Mouse (Mus musculus): ENCODE results near the gene N4bp2l2.
"Not testable (repeated sequence)": the region's sequence is repeated elsewhere in the genome, so short reads cannot be mapped to it uniquely, and the experiment has no call there.

The N4bp2l2 gene

DNA sequence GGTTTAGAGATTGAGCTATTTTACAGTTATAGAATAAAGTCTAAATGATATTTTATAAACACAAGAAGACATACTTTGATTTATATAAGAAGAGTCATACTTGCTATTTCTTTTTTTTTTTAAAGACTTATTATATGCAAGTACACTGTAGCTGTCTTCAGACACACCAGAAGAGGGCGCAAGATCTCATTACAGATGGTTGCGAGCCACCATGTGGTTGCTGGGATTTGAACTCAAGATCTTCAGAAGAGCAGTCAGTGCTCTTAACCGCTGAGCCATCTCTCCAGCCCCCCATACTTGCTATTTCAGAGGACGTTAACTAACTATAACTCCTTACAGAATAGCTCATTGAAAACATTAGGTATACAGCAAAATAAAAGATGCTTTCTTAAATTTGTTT, 22.6 kb downstream of the N4bp2l2 start:
- DNase-seq (ENCODE audit: low spot score), result not testable (repeated sequence)

DNA sequence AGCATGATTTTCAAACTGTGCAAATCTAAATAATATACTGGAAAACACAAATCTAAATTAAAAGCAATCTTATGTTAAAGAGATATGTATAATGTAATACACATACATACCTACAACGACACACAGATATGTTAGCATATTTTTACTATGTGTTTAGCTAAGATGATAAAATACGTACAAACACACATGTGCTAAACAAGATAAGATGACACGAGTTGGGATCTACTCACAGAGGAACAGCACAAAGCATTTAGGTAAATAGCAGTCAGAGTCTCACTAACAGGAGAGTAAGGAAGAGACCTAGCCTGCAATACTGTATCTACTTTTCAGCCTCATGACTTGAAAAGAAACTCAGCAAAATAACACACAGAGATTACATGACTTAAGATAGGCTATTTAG, 24.5 kb downstream of the N4bp2l2 start:
- DNase-seq (ENCODE audit: low spot score), result no peak

DNA sequence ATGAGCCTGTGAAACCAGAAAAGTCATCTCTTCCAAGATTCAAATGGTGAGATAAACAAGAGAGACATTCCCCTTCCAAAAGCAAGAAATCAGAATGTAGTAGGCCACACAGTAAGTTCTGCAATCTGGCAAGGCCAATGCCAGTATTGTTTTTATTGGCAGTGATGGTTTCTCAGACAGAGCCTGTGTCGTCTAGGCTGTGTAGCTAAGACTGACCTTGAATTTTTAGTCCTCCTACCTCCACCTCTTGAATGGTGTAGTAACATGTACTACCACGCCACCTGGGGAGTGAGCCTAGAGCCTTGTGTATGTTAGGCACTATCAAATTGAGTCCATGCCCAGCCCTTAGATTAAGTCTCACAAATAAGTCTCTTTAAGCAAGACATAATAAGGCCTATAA, 36.3 kb downstream of the N4bp2l2 start:
- no peak for DNase-seq (ENCODE audit: low spot score)

DNA sequence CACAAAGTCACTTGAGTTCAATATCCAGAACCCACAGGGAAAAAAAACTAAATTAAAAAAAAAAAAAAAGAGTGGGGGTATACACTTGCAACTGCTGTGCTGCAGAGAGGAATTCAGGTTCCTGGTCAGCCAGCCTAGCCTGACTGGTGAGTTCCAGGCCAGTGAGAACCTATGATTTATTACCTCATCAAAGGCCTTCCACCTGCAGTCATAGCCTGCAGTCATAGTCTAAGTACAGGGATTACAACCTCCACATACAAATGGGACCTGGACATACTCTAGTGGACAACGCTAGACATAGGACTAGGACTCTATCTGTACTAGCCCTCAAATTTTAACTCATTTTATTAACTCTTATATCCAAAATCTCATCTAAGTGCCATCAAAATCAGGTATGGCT, 36.7 kb downstream of the N4bp2l2 start:
- DNase-seq (ENCODE audit: low spot score), result no peak

DNA sequence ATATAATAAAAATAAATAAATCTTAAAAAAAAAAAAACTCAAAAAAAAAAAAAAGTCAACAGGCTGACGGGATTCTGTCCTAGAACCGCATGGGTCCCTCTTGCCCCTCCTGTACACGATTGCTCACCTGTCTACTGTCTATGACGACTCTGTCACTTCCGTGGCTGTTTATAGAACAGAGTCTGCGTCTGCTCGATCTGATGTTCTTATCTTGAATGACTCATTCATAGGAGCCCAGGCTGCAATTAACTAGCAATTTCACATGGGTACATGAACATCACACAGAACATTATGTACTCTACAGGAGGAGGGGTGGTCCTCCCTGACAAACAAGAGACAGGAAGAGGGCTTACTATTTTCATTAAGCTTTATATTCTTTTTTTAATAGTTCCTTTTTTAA, 40.5 kb downstream of the N4bp2l2 start:
- DNase-seq (ENCODE audit: low spot score), result no peak

DNA sequence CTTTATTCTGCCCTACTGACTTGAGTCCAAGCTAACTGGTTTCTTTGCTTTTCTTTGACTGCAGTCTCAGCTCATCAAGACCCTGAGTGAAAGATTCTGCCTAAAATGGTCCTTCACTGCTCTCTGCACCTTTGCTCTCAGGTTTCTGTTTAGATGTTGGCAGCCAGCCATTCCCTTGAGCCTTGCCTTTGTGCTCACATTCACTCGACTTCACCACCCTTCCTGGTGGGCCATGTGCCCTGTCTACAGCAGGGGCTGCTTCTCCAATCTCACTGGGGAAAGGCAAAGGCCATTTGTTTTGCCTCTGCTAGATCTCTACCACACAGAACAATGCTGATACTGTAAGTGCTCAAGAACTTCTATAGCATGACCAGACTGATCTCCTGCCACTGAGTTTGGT, 43.2 kb downstream of the N4bp2l2 start:
- no peak for DNase-seq (ENCODE audit: low spot score)

DNA sequence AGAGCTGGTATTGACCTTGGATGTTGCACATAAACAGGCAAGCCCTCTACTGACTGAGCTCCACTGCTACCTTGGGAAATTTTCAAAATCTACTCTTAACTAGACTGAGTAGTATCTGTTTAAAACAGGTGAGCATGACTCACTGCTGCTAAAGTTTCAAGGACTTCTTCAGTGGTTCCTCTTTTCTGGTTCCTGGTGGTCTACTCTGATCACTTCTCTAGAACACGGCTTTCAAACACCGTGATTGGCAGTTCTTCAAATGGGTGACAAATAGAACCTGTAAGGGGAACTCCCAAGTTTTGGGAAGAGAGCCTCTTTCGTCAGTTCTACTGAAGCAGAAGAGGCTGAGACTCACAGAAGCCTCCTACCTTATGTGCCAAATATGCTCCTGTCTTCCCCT, 44.4 kb downstream of the N4bp2l2 start:
- DNase-seq (ENCODE audit: low spot score), result no peak

DNA sequence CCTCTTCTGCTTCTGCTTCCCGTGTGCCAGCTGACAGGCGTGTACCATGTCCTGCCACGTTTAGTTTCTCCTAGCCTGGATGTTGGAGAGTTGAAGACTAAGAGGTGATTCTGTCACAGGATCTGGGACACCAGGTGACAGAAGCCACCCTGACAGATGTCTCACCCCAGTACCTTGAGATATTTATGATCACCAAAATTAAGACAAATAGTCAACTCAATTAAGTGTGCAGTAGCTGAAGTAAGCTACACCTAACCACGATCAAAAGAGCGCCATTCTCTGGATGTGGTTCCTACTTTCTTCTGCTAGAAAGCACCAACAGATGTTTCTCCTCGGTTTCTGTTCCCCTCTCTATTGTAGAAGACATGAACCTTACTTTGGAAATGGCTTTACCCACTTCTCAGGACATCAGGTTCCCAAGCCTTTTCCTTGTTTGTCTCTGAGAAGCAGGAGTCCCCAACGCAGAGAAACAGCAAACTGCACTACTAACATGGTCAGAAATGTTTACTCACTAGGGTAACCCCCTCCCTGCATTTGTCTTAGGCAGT, 45.3 kb downstream of the N4bp2l2 start:
- no peak for DNase-seq (ENCODE audit: low spot score)

DNA sequence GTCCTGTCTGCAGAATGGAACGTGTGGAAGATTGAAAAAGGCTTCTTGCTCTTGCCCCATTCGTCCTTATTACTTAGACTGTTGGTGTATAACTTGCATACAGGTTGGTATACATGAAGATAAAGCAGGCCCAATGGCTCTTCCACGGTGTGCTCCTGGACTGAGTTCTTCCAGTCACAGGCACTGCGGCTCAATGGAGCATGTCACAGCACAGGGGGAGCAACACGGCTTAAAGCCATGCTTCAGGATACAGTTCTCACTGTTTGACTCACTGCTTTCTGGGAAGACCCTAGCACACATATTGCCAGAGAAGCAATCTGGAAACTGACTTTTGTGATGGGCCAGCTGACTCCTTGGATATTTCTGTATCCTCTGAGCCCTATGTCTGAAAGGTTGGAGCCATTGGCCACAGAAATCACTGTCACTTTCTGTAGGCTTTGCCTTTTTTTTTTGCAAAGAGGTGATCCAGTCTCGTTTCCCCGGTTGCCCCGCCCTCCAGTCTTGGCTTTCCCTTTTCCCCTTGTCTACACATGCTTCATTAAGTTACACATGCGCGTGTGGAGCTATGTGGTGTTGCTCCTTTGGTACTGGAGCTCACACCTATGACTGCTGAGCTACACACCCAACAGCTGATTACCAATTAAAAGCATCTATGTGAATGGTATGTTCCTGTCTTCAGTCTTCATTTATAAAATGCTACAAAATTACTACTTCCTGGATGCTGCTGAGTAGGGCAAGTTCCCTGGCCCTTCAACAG, 47.2 kb downstream of the N4bp2l2 start:
- no peak for DNase-seq (ENCODE audit: low spot score)

DNA sequence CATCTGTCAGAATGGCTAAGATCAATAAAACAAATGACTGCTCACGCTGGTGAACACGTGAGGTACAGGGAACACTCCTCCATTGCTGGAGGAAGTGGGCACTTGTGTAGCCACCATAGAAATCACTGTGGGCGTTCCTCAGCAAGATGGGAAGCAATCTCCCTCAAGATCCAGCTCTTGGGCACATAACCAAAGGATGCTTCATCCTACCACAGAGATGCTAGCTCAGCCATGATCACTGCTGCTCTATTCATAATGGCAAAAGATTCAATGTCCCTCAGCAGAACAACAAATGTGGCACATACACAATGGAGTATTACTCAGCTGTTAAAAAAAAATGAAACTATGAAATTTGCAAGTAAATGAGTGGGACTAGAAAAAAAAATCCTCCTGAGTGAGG, 49.3 kb downstream of the N4bp2l2 start:
- no peak for DNase-seq (ENCODE audit: low spot score)

DNA sequence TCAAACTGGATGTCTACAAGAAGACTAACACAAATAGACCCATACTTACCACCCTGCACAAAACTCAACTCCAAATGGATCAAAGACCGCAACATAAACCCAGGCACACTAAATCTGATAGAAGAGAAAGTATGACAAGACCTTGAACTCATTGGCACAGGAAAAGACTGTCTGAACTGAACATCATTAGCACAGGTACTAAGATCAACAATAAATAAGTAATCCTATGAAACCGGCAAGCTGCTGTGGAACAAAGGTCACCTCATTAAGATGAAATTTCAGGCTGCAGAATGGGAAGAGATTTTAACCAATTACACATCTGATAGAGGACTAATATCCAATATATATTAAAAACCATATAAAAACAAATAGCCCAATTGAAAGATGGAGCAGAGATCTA, 49.8 kb downstream of the N4bp2l2 start:
- no peak for DNase-seq (ENCODE audit: low spot score)

DNA sequence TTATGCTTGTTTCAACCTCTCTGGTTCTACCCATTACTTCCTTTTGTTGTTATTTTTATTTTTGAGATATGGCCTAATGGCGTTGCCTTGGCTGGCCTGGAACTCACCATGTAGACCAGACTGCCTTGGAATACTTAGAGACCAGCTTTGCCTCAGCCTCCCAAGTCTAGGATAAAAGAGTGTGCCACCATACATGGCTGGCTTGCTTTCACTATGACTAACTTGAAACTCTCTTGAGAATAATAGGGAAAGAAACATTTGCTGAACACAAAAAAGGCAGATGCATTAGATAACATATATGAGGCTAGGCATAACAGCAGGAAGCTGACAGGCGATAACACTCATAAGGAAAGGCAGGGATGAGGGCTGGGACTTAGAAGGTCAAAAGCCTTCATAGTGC, 51.9 kb downstream of the N4bp2l2 start:
- DNase-seq (ENCODE audit: low spot score), result no peak

DNA sequence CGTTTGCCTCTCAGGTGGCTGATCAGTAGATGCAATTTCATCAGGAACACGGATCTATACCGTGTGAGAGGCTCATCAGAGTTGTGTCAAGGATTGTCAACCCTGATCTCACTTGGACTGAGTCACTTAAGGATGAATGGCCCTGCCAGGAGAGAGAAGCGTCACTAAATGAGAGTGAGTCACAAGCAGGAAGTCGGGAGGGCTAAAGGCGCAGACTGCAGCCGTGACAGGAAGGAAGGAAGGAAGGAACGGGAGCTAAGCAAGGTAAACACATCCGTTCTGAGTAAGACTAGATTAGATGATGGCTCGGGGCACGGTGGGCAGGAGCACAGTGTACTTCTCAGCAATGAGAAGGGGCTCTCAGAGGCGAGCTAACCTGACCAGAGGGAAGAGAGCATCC, 54.3 kb downstream of the N4bp2l2 start:
- DNase-seq (ENCODE audit: low spot score), result no peak

DNA sequence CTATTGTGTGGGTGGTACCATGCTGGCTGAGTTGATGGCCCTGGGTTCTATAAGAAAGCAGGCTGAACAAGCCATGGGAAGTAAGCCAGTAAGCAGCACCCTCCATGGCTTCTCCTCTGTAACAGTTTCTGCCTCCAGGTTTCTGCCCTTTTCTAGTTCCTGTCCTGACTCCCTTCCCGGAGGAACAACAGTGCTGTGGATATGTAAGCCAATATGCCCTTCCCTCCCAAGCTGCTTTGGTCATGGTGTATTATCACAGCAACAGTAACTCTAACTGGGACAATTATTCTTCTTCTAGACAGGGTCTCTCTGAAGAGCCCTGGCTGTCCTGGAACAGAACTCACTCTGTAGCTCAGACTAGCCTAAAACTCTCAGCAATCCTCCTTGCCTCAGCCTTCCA, 54.8 kb downstream of the N4bp2l2 start:
- DNase-seq (ENCODE audit: low spot score), result no peak

DNA sequence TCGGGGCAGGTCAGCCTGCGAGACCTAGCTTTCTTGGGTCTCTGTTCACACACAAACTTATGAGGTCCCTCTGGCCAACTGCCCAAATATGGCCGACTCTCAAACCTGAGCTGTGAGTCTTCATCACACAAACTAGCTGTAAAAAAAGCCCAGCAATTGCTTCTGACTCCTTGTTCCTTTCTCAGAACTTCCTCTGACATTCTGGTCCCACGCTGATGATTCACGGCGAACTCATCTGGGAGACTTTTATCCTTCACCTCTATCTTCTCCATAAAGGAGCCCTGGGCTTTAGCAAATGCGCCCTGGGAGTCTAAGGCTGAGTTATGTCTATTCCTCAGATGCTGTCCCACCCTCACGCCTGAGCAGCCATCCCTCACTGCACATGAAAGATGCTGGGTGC, 58.4 kb downstream of the N4bp2l2 start:
- no peak for DNase-seq (ENCODE audit: low spot score)

DNA sequence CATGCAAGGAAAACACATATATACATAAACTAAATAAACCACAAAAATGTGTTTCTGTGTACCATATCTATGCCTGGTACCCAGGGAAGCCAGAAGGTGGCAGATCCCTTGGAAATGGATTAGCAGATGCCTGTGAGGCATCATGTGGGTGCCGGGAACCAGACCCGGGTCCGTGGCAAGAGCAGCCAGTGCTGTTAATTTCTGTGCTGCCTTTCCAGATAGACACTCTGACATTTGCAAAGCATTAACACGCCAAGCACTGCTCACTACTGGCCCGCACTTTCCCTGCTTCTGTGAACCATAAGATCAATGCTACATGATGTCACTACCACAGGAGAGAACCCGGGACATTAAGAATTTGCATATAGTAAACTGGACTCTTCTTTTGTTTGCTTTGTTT, 59.9 kb downstream of the N4bp2l2 start:
- no peak for DNase-seq (ENCODE audit: low spot score)

DNA sequence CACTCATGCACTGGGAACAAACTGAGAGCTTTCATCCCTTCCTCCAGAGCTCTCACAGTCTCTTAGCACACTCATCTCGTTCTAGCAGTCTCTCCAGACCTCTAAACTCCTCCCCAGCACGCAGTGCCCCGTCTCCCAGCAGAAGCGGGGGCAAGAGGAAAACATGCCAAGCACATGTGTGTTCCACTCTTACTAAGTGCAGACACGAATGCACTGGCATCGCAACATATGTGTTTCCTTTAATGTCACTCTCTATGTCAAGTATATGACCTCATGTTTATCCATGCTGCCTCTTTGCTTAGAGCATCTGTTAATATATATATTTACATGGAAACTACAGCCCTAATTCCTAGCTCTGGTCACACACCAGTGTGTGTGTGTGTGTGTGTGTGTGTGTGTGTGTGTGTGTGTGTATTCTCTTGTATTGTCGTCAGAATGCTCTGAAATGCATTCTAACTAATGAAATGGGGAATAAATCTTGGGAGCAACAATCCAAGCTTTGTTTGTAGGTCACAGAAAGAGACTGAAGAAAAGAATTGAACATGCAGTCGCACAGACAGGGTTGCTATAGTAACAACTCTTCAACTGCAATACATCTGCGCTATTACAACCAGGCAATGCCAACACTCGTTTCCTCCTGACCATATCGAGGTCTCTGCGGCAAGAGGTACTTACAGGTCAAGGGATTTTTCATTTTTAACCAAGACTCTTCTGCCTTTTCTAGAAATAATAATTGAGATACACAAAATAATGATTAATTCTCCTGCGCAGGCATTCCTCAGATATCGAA, 64.3 kb downstream of the N4bp2l2 start:
- DNase-seq (ENCODE audit: low spot score), result no peak

DNA sequence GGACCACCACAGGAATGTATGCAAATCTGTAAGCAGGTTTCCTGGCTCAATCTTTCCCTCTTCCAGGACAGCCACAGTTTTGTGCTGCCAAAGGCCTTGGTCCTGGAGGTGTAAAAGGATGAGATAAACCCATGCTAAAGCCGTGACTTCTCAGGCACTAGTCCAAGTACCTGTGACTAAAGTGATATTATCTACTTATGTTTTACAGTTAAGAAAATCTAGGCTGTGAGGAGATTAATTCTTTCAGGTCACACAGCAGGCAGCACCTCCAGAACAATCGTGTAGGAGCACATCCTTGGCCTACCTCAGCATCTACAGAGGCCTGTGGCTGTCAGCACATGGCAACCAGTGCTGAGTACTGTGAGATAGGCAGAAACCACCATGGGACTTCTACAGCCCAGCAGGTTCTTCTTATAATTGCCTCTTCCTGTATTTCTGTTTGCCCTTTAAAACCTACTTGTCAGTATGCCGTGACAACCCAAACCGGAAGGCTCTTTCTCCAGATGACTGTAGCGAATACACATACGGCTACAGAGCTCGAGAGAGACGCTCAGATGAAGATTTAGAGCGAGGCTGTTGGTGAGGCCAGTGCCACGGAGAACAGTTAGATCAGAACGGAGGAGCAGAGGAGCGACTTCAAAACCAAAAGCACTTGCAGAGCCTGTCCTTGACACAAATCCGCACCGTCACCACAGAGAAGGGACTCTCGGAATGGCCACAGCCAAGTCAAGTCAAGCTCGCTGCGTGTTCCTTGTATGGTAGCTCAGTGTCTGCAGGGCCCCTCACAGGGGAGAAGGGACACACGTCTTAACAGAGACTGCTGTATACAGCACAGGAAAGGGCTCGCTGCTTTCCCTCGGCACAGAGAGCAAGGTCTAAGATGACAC, 65.2 kb downstream of the N4bp2l2 start:
- DNase-seq (ENCODE audit: low spot score), result no peak

DNA sequence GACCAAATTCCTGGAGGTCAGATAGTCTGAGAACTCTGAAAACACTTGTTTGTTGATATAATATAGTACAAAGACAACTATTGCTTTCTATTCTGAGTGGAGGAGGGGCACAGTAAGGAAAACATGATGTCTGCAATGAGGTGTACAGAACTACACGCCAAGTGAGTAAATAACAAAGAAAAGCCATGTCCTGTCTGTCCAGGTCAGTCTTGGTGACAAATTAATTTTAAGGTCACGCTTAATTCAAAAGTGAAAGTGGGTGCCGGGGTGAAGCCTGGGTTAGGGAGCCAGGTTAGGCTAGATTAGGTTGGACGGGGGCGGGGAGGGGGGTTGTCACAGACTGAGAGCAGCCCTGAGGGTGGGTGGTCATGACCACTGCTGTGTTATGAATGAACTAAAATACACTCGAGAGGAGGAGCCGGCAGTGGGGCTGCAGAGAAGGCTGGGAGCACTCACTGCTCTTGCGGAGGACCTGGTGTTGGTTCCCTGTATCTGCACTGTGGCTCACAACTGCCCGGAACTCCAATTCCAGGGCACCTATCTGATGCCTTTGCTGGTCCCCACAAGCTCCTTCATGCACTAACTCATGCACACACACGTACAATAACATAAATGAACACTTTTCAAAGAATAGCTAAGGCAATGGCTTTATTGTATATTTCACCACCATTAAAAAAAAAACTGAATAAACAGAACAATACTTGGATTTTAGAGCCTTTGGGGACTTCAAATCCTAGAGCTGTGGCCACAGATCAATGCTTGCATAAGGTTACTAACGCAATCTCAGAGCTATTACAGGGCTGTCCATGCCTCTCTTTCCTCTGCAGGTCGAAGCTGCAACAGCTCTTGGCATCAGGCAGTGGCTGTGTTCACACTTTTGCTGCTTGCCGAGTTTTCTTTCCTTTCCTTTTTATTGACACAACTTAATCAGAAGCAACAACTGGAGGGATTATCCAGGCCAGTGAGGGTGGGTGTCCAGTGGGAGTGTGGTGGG, 66.4 kb downstream of the N4bp2l2 start:
- DNase-seq (ENCODE audit: low spot score), result no peak

DNA sequence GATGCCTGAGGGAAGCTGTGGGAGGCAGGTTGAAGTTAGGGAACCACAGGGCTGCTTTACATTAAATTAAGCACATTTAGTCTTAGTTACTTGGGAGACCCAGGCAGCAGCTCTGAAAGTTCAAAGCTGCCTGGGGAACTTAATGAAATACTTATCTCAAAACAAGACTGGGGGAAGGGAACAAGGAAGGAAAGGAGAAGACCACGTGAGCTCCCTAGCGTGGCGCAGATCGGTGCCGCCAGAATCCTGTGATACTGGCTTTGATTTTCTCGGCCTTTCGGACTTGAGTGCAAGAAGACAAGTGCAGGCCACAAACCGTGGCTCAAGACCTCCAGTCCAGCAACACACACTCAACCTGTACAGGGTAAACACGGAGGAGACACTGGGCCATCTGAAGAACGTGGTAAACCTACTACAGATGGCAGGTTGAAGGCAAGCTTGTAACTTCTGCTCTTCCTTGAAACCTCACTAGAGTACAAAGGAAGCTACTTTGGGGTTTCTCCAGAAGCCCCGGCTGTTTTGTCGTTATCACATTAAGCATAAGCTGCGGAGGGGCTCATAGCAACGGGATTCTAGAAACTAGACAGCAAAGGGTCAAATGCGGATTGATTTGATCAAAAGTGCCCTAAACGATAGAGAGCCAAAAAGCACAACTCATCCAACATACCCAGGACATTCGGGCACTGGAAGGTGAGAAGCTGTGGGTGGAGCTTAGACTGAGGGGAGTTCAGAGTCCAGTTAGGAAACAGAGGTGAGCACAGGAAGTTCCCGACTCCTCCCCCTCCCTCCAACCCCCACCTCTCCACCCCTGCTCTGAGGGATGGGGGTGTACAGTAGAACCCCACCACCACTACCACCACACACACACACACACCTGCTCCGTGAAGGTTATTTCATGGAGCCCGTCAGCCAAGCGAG, 67.5 kb downstream of the N4bp2l2 start:
- no peak for DNase-seq (ENCODE audit: low spot score)
